Mouse (Mus musculus) liver, embryonic 14.5 days (tissue): Measurements from ENCODE around the gene St8sia6. TPM values are rescaled to one million over a fixed set of nuclear protein-coding genes. Genes with fewer than 3 reads are reported as not detected.
"Not testable (repeated sequence)": the region's sequence is repeated elsewhere in the genome, so short reads cannot be mapped to it uniquely, and the experiment has no call there.

Experiments used
- ATAC-seq: fragments of 200-750 bp; cut with Nextera tagmentation; 2 replicates; pipeline ENCODE4 v1.8.0; 2017; ENCODE audit warnings: moderate number of reproducible peaks, mild to moderate bottlenecking, moderate library complexity; ENCODE audit not compliant: insufficient read depth
- DNase-seq, 3 experiments: peaks; one replicate each; pipeline ENCODE4 v3.0.0-alpha.2; 2012 to 2013; ENCODE audit warnings: low read depth in 3 of 3, low spot score in 3 of 3
- H3K27ac ChIP-seq: fragments of 300-500 bp; sonication (generic); 2 replicates; pipeline ENCODE4 v1.5.1; 2014; ENCODE audit warnings: moderate library complexity, mild to moderate bottlenecking, control low read depth, inconsistent platforms
- H3K27me3 ChIP-seq: fragments of 300-500 bp; sonication (generic); 2 replicates; pipeline ENCODE4 v1.6.1; 2014; ENCODE audit warnings: mild to moderate bottlenecking, low read length, moderate library complexity; ENCODE audit not compliant: control insufficient read depth, insufficient read depth
- H3K36me3 ChIP-seq: fragments of 300-500 bp; sonication (generic); replicated peaks from 2 replicates; pipeline ENCODE4 v1.6.1; 2014; ENCODE audit warnings: low read depth; ENCODE audit not compliant: control insufficient read depth, insufficient read depth
- H3K4me1 ChIP-seq, 2 experiments: fragments of 200-500 bp in 1 of 2; fragments of 300-500 bp in 1 of 2; sonication (generic) in 1 of 2; replicated peaks; 2 replicates each; pipeline ENCODE4 v1.6.1; 2012 to 2014; ENCODE audit warnings: antibody characterized with exemption in 1 of 2, inconsistent platforms in 1 of 2, low read length in 1 of 2; ENCODE audit not compliant: control insufficient read depth in 2 of 2, insufficient read depth in 2 of 2
- H3K4me2 ChIP-seq: fragments of 300-500 bp; sonication (generic); 2 replicates; pipeline ENCODE4 v1.6.1; 2014; ENCODE audit warnings: low read depth, mild to moderate bottlenecking, control low read depth, moderate library complexity
- H3K4me3 ChIP-seq, 2 experiments: fragments of 200-500 bp in 1 of 2; fragments of 300-500 bp in 1 of 2; sonication (generic) in 1 of 2; 2 replicates each; pipeline ENCODE4 v1.5.1; 2012 to 2014; ENCODE audit warnings: low read depth in 2 of 2, low read length in 2 of 2, mild to moderate bottlenecking in 2 of 2, control low read depth in 1 of 2, inconsistent platforms in 1 of 2, moderate library complexity in 1 of 2; ENCODE audit not compliant: insufficient read depth in 1 of 2
- H3K9ac ChIP-seq: fragments of 300-500 bp; sonication (generic); replicated peaks from 2 replicates; pipeline ENCODE4 v1.6.1; 2014; ENCODE audit warnings: mild to moderate bottlenecking, control low read depth, moderate library complexity
- H3K9me3 ChIP-seq: fragments of 300-500 bp; sonication (generic); 2 replicates; pipeline ENCODE4 v1.6.1; 2016; ENCODE audit warnings: low read length, mixed read lengths; ENCODE audit not compliant: control insufficient read depth
- CTCF ChIP-seq: IDR thresholded peaks from 2 replicates; pipeline ENCODE4 v1.5.1; 2016; ENCODE audit warnings: antibody characterized with exemption, low read depth, control low read depth
- EP300 ChIP-seq: IDR thresholded peaks from 2 replicates; pipeline ENCODE4 v1.6.1; 2016; ENCODE audit warnings: antibody characterized with exemption, low read depth
- WGBS: fragments of 180-500 bp; shearing (Covaris S2); extraction: QIAGEN DNeasy Blood & Tissue Kit; methylation state at CpG from one replicate; pipeline ENCODE4 v1.1.7; 2014; ENCODE audit not compliant: insufficient replicate concordance; 5-methylcytosine and 5-hydroxymethylcytosine counted together
- polyA plus RNA-seq, 2 experiments: library from polyadenylated mRNA; depleted of rRNA in 1 of 2; stranded (reverse) in 1 of 2; unstranded in 1 of 2; fragments of >200 nt; fragmentation: Nextera tagmentation in 1 of 2; extraction: Ambion mirVana in 1 of 2; gene quantifications; 2 replicates each; pipeline versions ENCODE4 v1.2.1 to v1.2.3; 2012 to 2014

St8sia6 gene
- polyA plus RNA-seq, 2 experiments = 0.01 TPM; not detected in 1

DNA sequence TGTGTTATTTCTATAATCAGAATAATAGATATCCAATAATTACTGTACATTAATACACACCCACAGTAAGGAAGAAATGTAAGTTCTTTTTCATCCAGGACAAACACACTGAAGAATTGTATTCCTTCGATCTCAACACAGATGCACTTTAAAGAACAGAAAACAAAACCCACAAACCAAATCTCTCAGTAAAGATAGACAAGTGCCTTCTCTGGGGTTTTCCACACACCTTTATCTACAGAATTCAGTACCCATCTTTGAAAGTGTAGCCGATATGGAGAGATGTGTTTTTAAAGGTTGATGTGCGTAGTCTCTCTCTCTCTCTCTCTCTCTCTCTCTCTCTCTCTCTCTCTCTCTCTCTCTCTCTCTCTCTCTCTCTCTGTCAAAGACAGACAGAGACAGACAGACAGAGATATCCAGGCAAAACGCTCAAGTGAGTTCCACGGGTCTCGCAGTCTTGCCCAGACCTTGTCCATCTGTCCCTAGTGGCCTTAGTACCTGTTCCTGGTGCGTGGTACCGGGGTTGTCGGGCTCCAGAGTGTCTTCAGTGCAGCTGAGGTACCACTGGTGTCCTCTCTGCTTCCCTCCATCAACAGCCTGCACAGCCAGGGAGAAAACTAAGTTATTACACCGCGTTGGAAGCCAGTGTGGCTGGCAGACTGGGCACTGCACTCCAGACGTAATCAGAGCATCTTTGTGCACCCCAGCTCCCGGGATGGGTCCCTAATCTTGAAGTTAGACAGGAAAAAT, 1.4 kb downstream of the St8sia6 start:
- H3K27ac ChIP-seq = no peak overlapping the region
- no peaks in the 10 kb centered on the region for H3K9me3 ChIP-seq
- ATAC-seq = no peak
- no peaks in the 10 kb centered on the region for H3K4me1 ChIP-seq
- DNase-seq = no peak
- no peak overlapping the region for H3K4me3 ChIP-seq
- no peaks in the 10 kb centered on the region for H3K36me3 ChIP-seq
- TF ChIP-seq EP300 = no peak
- TF ChIP-seq CTCF = no peak
- 26% methylated on average over 13 of the region's 13 CpGs for WGBS
- H3K4me2 ChIP-seq = no peak overlapping the region
- H3K9ac ChIP-seq = no peak overlapping the region
- peaks cover 25% of the 10 kb centered on the region for H3K27me3 ChIP-seq

DNA sequence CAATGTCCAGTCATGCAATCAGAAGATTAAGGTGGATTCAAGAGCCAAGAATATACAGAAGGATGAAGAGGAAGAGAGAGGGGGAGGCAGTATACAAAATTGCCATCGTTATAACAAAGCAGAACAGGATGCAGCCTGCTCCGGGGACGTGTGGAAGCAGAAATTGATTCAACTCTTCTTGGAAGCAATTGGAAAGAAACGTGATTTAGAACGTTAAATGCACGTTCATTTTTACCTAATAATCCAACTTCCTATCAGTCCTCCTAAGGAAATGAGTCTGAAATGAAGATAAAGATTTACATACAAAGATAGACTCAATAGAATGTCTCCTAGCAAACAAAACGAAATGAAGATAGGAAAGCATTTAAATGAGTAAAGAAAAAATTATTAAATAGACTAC, 2.3 kb downstream of the St8sia6 start:
- ATAC-seq = no peak

DNA sequence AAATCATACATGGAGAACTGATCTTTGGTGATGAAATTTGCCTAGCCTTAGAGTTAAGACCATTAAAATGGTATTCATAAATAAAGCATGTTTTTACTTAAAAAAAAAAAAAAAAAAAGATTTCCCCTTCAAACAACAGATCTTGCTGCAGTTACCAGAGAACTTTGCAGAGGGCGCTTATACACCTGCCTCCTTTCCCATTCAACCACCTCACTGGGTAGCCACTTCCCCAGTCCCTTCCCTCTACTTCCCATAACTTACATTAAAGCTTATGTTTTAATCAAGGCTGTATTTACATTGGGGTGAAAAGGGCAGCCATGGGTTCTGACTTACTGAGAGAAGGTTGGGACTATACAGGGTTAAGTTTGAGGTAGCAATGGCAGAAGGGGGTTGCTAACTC, 4.5 kb downstream of the St8sia6 start:
- H3K27ac ChIP-seq = no peak overlapping the region
- DNase-seq (no peak), ATAC-seq (no peak)
- H3K4me3 ChIP-seq = no peak overlapping the region
- peaks cover 24% of the 10 kb centered on the region for H3K27me3 ChIP-seq
- WGBS = 17% methylated on average over 1 of the region's 1 CpGs
- H3K36me3 ChIP-seq = no peaks in the 10 kb centered on the region
- H3K4me2 ChIP-seq = no peak overlapping the region
- no peak overlapping the region for H3K9ac ChIP-seq
- TF ChIP-seq CTCF = no peak
- TF ChIP-seq EP300 = no peak
- H3K4me1 ChIP-seq = no peaks in the 10 kb centered on the region
- no peaks in the 10 kb centered on the region for H3K9me3 ChIP-seq

More for the DNA sequence above, 2.3 kb downstream of the St8sia6 start:
- Histone ChIP-seq H3K9ac (no peak overlapping the region), H3K36me3 (no peaks in the 10 kb centered on the region), H3K9me3 (no peaks in the 10 kb centered on the region), H3K4me1 (no peaks in the 10 kb centered on the region), H3K4me3 (no peak overlapping the region), H3K4me2 (no peak overlapping the region), H3K27me3 (peaks cover 25% of the 10 kb centered on the region), H3K27ac (no peak overlapping the region)
- TF ChIP-seq CTCF (no peak), EP300 (no peak)
- no peak for DNase-seq
- WGBS = 32% methylated on average over 7 of the region's 7 CpGs

DNA sequence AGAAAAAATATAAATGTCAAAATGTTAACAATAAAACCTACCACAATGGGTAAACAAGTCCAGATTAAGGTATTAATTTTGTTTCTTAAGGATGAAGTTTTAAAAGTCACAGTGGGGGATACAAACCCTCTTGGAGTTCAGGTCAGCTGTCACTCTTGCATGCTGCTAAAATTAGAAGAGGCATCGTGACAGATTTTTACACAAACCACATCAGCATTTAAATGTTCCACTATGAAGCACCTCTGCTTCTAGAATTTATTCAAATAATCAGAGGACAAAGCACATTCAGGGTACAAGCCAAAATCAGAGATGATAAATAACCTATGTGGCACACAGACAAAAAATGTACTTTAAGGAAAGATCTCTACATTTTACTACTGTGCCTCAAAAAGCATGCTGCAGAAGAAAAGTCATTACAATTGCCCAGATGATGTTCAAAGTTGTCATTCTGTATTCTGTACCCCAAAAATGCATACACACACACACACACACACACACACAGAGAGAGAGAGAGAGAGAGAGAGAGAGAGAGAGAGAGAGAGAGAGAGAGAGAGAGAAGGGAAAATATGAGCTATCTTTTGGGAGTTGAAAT, 7.2 kb downstream of the St8sia6 start:
- H3K4me1 ChIP-seq = no peaks in the 10 kb centered on the region
- whole genome bisulfite sequencing = 28% methylated on average over 1 of the region's 1 CpGs
- H3K9ac ChIP-seq = no peak overlapping the region
- DNase-seq = no peak
- H3K36me3 ChIP-seq = no peaks in the 10 kb centered on the region
- no peak overlapping the region for H3K4me2 ChIP-seq
- no peak overlapping the region for H3K4me3 ChIP-seq
- ATAC-seq = no peak
- TF ChIP-seq CTCF (no peak), EP300 (no peak)
- H3K27ac ChIP-seq = no peak overlapping the region
- peaks cover 5% of the 10 kb centered on the region; the same call in 1 of the 2 replicates for H3K27me3 ChIP-seq
- no peaks in the 10 kb centered on the region for H3K9me3 ChIP-seq

DNA sequence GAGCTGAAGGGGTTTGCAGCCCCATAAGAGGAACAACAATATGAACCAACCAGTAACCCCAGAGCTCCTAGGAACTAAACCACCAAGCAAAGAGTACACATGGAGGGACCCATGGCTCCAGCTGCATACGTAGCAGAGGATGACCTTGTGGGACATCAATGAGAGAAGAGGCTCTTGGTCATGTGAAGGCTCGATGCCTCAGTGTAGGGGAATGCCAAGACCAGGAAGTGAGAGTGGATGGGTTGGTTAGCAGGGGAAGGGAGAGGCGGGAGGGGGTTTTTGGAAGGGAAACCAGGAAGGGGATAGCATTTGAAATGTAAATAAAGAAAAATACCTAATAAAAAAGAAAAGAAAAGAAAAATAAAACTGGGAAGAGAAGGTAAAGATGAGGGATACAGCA, 7.9 kb downstream of the St8sia6 start:
- 21% methylated on average over 3 of the region's 3 CpGs for WGBS
- H3K9me3 ChIP-seq, H3K4me2 ChIP-seq, H3K36me3 ChIP-seq, H3K4me3 ChIP-seq, DNase-seq, H3K4me1 ChIP-seq, H3K27me3 ChIP-seq, ATAC-seq, H3K9ac ChIP-seq, H3K27ac ChIP-seq: not testable (repeated sequence)
